Mouse (Mus musculus) limb, embryonic 15.5 days (tissue): Measurements from ENCODE around the gene Prkca. TPM values are rescaled to one million over a fixed set of nuclear protein-coding genes. Genes with fewer than 3 reads are reported as not detected.

ENCODE experiments used
- ATAC-seq: fragments of 200-750 bp; cut with Nextera tagmentation; 2 replicates; pipeline ENCODE4 v1.8.0; 2017; ENCODE audit warnings: low read depth, moderate TSS enrichment; ENCODE audit not compliant: insufficient number of reproducible peaks, low FRiP score, low TSS enrichment
- H3K27ac ChIP-seq: fragments of 300-500 bp; sonication (generic); 2 replicates; pipeline ENCODE4 v1.5.1; 2015; ENCODE audit warnings: moderate library complexity, mild to moderate bottlenecking, inconsistent platforms
- H3K27me3 ChIP-seq: fragments of 300-500 bp; sonication (generic); 2 replicates; pipeline ENCODE4 v1.6.1; 2015; ENCODE audit warnings: inconsistent platforms
- H3K36me3 ChIP-seq: fragments of 300-500 bp; sonication (generic); 2 replicates; pipeline ENCODE4 v1.6.1; 2015; ENCODE audit warnings: inconsistent platforms
- H3K4me1 ChIP-seq: fragments of 300-500 bp; sonication (generic); 2 replicates; pipeline ENCODE4 v1.6.1; 2015; ENCODE audit warnings: inconsistent platforms
- H3K4me2 ChIP-seq: fragments of 300-500 bp; sonication (generic); 2 replicates; pipeline ENCODE4 v1.6.1; 2015; ENCODE audit warnings: mild to moderate bottlenecking, inconsistent platforms
- H3K4me3 ChIP-seq: fragments of 300-500 bp; sonication (generic); 2 replicates; pipeline ENCODE4 v1.5.1; 2015; ENCODE audit warnings: mild to moderate bottlenecking, inconsistent platforms
- H3K9ac ChIP-seq: fragments of 300-500 bp; sonication (generic); 2 replicates; pipeline ENCODE4 v1.6.1; 2015; ENCODE audit warnings: inconsistent platforms
- H3K9me3 ChIP-seq: fragments of 300-500 bp; sonication (generic); 2 replicates; pipeline ENCODE4 v1.6.1; 2016; ENCODE audit warnings: inconsistent platforms
- WGBS: fragments of 180-500 bp; shearing (Covaris S2); methylation state at CpG from one replicate; pipeline ENCODE4 v1.1.7; 2015; 5-methylcytosine and 5-hydroxymethylcytosine counted together
- polyA plus RNA-seq: library from polyadenylated mRNA; unstranded; fragments of >200 nt; fragmentation: Nextera tagmentation; extraction: Ambion mirVana; gene quantifications from 2 replicates; pipeline ENCODE4 v1.2.1, GENCODE M21; 2015

The Prkca gene
- polyA plus RNA-seq = 8.3 and 9.0 TPM in 2 replicates

- Histone ChIP-seq H3K4me2 (peak within 1 kb of the TSS; percentile 94), H3K9ac (peak within 1 kb of the TSS; percentile 72), H3K4me1 (peaks cover 18% of the 10 kb centered on the region), H3K9me3 (no peaks in the 10 kb centered on the region), H3K36me3 (no peaks in the 10 kb centered on the region), H3K4me3 (peak within 1 kb of the TSS; percentile 77), H3K27ac (peak within 1 kb of the TSS; percentile 86), H3K27me3 (0 out of 2 replicates have a peak, but pooled peaks cover 5% of the 10 kb centered on the region)
- ATAC-seq = peak; percentile 92
- under 1% methylated on average over 58 of the region's 63 CpGs for WGBS
Measured at GRCm38 (mm10) chr11:108343789-108344462, at the start of gene Prkca. Gene Prkca (minus strand): TSS chr11:108343928.

GRCm38 (mm10) chr11:108385666-108386024 is 41.9 kb upstream of the Prkca start:
- Histone ChIP-seq H3K9me3 (no peaks in the 10 kb centered on the region), H3K27me3 (no peaks in the 10 kb centered on the region), H3K4me2 (no peak overlapping the region), H3K4me3 (no peak overlapping the region), H3K27ac (no peak overlapping the region), H3K9ac (no peak overlapping the region), H3K36me3 (no peaks in the 10 kb centered on the region), H3K4me1 (no peaks in the 10 kb centered on the region)
- WGBS = 89% methylated on average over 1 of the region's 1 CpGs
- ATAC-seq = no peak

- 59% methylated on average over 4 of the region's 4 CpGs for WGBS
- Histone ChIP-seq H3K27ac (no peak overlapping the region), H3K27me3 (no peaks in the 10 kb centered on the region), H3K9ac (no peak overlapping the region), H3K36me3 (no peaks in the 10 kb centered on the region), H3K4me3 (no peak overlapping the region), H3K9me3 (no peaks in the 10 kb centered on the region), H3K4me2 (no peak overlapping the region), H3K4me1 (no peaks in the 10 kb centered on the region)
- no peak for ATAC-seq
Measured at GRCm38 (mm10) chr11:108384920-108385665, 41.4 kb upstream of the Prkca start.

GRCm38 (mm10) chr11:108382664-108383063 is 38.9 kb upstream of the Prkca start:
- Histone ChIP-seq H3K36me3 (no peaks in the 10 kb centered on the region), H3K9me3 (no peaks in the 10 kb centered on the region), H3K4me2 (no peak overlapping the region), H3K4me1 (no peaks in the 10 kb centered on the region), H3K27me3 (no peaks in the 10 kb centered on the region), H3K27ac (no peak overlapping the region), H3K4me3 (no peak overlapping the region), H3K9ac (no peak overlapping the region)
- WGBS = 78% methylated on average over 3 of the region's 3 CpGs
- no peak for ATAC-seq

- no peak overlapping the region for H3K9ac ChIP-seq
- no peaks in the 10 kb centered on the region for H3K27me3 ChIP-seq
- no peak overlapping the region for H3K4me2 ChIP-seq
- ATAC-seq = no peak
- H3K36me3 ChIP-seq = no peaks in the 10 kb centered on the region
- no peak overlapping the region for H3K4me3 ChIP-seq
- H3K27ac ChIP-seq = no peak overlapping the region
- no peaks in the 10 kb centered on the region for H3K9me3 ChIP-seq
- H3K4me1 ChIP-seq = no peaks in the 10 kb centered on the region
- WGBS = 68% methylated on average over 4 of the region's 4 CpGs
Measured at GRCm38 (mm10) chr11:108378363-108378751, 34.6 kb upstream of the Prkca start.

GRCm38 (mm10) chr11:108377680-108378362 is 34.1 kb upstream of the Prkca start:
- Histone ChIP-seq H3K4me1 (no peaks in the 10 kb centered on the region), H3K9me3 (no peaks in the 10 kb centered on the region), H3K27me3 (no peaks in the 10 kb centered on the region), H3K27ac (no peak overlapping the region), H3K9ac (no peak overlapping the region), H3K4me2 (no peak overlapping the region), H3K4me3 (no peak overlapping the region), H3K36me3 (no peaks in the 10 kb centered on the region)
- WGBS = 39% methylated on average over 19 of the region's 19 CpGs
- peak; percentile 71 for ATAC-seq

GRCm38 (mm10) chr11:108376815-108377214 is 33.1 kb upstream of the Prkca start:
- Histone ChIP-seq H3K9ac (no peak overlapping the region), H3K4me3 (no peak overlapping the region), H3K4me2 (no peak overlapping the region), H3K9me3 (no peaks in the 10 kb centered on the region), H3K4me1 (no peaks in the 10 kb centered on the region), H3K36me3 (no peaks in the 10 kb centered on the region), H3K27me3 (no peaks in the 10 kb centered on the region), H3K27ac (no peak overlapping the region)
- no peak for ATAC-seq
- WGBS = 91% methylated on average over 7 of the region's 7 CpGs

- H3K9me3 ChIP-seq = no peaks in the 10 kb centered on the region
- H3K4me3 ChIP-seq = no peak overlapping the region
- H3K4me1 ChIP-seq = peaks cover 24% of the 10 kb centered on the region
- 63% methylated on average over 1 of the region's 1 CpGs for WGBS
- H3K36me3 ChIP-seq = no peaks in the 10 kb centered on the region
- ATAC-seq = no peak
- H3K4me2 ChIP-seq = no peak overlapping the region
- no peaks in the 10 kb centered on the region for H3K27me3 ChIP-seq
- no peak overlapping the region for H3K27ac ChIP-seq
- no peak overlapping the region for H3K9ac ChIP-seq
Measured at GRCm38 (mm10) chr11:108367046-108367445, 23.3 kb upstream of the Prkca start.

- Histone ChIP-seq H3K27ac (no peak overlapping the region), H3K4me1 (peaks cover 24% of the 10 kb centered on the region), H3K4me3 (no peak overlapping the region), H3K9ac (no peak overlapping the region), H3K9me3 (no peaks in the 10 kb centered on the region), H3K4me2 (no peak overlapping the region), H3K36me3 (no peaks in the 10 kb centered on the region), H3K27me3 (no peaks in the 10 kb centered on the region)
- 44% methylated on average over 7 of the region's 7 CpGs for WGBS
- no peak for ATAC-seq
Measured at GRCm38 (mm10) chr11:108365600-108365999, 21.9 kb upstream of the Prkca start.

GRCm38 (mm10) chr11:108364945-108365589 is 21.3 kb upstream of the Prkca start:
- ATAC-seq = no peak
- H3K4me3 ChIP-seq = no peak overlapping the region
- WGBS = 62% methylated on average over 6 of the region's 7 CpGs
- H3K4me1 ChIP-seq = peaks cover 24% of the 10 kb centered on the region
- no peaks in the 10 kb centered on the region for H3K9me3 ChIP-seq
- H3K9ac ChIP-seq = no peak overlapping the region
- no peaks in the 10 kb centered on the region for H3K27me3 ChIP-seq
- H3K4me2 ChIP-seq = no peak overlapping the region
- no peaks in the 10 kb centered on the region for H3K36me3 ChIP-seq
- no peak overlapping the region for H3K27ac ChIP-seq

GRCm38 (mm10) chr11:108363991-108364390 is 20.3 kb upstream of the Prkca start:
- H3K4me2 ChIP-seq = no peak overlapping the region
- H3K36me3 ChIP-seq = no peaks in the 10 kb centered on the region
- WGBS = 70% methylated on average over 4 of the region's 4 CpGs
- H3K27me3 ChIP-seq = no peaks in the 10 kb centered on the region
- no peak overlapping the region for H3K27ac ChIP-seq
- no peak overlapping the region for H3K4me3 ChIP-seq
- no peak for ATAC-seq
- no peak overlapping the region for H3K9ac ChIP-seq
- peaks cover 24% of the 10 kb centered on the region for H3K4me1 ChIP-seq
- no peaks in the 10 kb centered on the region for H3K9me3 ChIP-seq

- H3K9ac ChIP-seq = no peak overlapping the region
- 86% methylated on average over 5 of the region's 5 CpGs for WGBS
- no peak overlapping the region for H3K27ac ChIP-seq
- H3K36me3 ChIP-seq = no peaks in the 10 kb centered on the region
- no peak overlapping the region for H3K4me2 ChIP-seq
- H3K4me3 ChIP-seq = no peak overlapping the region
- ATAC-seq = no peak
- no peaks in the 10 kb centered on the region for H3K27me3 ChIP-seq
- no peaks in the 10 kb centered on the region for H3K9me3 ChIP-seq
- peaks cover 24% of the 10 kb centered on the region for H3K4me1 ChIP-seq
Measured at GRCm38 (mm10) chr11:108362965-108363364, 19.2 kb upstream of the Prkca start.
